Mouse (Mus musculus) right cerebral cortex, adult 2 months (tissue): ENCODE data around the gene Olfr288.
A peak's percentile ranks its signal among the peaks of the same experiment; 100 is the strongest.

ENCODE experiments used
- DNase-seq, 2 experiments: peaks; one replicate each; pipeline ENCODE4 v3.0.0; 2021 to 2022; ENCODE audit warnings: low spot score in 2 of 2

The Olfr288 gene

DNA sequence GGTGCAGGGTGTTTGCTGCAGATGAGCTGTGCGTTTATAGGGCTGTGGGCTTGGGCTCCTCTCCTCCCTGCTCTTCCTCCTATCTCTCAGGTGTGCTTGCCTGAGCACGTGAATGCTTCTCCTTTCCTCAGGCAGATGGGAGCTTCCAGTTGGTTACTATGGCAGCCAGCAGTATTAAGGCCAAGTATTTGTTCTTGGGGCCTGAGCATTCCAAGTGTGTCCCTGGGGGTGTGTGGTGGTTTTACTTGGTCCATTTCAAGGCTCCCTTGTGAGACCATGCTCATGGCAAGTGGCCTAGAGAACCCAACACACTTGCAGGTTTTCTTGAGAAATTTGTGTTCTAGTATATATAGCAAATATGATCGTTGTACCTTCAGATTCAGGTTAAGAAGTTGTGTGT, at the start of gene Olfr288:
Olfr288 (minus strand) TSS at position 101 of the 400 bp plus-strand sequence.
- no peak for DNase-seq

DNA sequence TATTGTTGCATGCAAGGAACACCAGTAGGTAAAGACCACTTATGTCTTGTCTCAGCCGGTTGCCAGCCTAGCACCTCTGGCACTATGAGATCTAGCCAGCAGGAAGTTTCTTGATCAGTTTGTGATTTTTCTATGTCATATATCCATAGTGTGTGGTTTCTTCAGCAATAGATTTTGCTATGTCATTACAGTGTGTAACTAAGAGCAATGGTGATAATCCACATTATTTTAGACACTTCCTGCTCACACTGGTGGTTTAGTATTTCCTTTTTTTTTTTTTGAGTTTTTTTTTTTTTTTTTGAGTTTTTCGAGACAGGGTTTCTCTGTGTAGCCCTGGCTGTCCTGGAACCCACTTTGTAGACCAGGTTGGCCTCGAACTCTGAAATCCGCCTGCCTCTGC, 40.1 kb upstream of the Olfr288 start:
- DNase-seq = no peak

DNA sequence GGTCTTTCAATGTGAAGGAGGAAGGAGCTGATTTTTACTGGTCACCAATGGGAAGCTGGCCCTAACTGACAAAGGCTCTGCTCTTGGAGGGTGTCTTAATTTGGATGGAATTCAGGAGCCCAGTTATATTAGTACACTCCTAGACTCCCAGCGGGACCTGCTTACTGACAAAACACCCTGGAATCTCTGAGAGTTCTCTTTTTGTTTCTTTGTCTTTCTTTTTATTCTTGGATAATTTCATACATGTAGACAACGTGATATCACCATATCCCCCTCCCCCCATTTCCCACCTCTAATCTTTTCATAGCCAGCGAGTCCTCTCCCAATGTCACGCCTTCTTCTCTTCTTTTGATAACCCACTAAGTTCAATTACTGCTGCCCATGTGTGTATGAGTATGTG, 39.0 kb upstream of the Olfr288 start, which contains the start of gene Olfr286:
Olfr286 (minus strand) TSS at position 101 of the 400 bp plus-strand sequence.
- DNase-seq = no peak

DNA sequence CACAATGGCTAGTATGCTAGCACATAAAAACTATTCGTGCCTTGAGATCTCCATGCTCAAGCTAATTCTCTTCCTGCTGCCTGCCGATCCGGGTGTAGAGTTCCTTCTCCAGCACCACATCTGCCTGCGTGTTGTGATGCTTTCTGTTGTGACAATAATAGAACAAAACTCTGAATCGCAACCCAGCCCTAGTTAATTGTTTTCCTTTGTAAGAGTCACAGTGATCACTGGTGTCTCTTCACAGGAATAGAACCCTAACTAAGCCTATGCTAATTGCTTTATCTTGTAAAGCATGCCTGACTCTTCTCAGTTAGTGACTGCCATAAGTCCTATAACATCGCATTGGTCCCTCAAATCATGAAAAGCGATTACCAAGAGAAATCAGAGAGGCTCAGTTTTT, 30.8 kb upstream of the Olfr288 start:
- no peak for DNase-seq

DNA sequence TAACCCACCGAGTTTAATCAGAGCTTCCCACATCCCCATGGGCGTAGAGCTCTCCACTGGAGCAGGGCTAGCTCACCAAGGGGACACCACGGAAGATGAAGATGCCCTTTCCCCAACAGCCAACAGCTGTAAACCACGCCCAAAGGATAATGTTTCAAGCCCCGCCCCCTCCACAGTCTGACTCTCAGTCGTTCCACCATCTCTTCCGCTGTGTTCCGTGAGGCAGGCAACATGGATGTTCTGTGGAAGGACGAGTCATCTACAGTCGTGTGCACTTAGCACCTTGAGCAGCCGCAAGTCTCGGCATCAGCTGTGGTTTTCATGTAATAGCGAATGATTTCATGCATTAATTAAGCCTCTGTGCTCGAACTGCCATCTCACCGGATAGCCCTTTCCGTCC, 30.3 kb upstream of the Olfr288 start:
- DNase-seq = no peak

DNA sequence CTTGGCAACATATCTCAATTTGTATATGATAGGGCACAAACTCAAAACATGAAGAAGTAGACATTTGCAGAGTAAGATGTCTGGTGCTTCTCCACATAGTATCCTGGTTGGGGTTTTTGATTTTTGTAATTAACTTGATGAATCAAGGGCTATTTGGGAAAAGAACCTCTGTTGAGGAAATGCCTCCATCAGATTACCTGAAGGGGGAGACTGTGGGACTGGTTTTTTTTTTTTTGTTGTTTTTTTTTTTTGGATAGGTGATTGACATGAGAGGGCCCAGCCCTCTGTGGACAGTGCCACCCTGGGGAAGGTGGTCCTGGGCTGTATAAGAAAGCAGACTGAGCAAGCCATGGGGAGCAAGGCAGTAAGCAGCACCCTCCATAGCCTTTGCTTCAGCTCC, 27.0 kb upstream of the Olfr288 start:
- no peak for DNase-seq

DNA sequence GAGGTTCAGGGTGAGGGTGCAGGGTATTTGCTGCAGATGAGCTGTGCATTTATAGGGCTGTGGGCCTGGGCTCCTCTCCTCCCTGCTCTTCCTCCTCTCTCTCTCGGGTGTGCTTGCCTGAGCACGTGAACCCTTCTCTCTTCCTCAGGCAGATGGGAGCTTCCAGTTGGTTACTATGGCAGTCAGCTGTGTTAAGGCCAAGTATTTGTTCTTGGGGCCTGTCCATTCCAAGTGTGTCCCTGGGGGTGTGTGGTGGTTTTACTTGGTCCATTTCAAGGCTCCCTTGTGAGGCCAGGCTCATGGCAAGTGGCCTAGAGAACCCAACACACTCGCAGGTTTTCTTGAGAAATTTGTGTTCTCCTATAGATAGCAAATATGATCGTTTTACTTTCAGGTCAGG, 25.5 kb upstream of the Olfr288 start, which contains the start of the genes Gm44579 and Olfr287:
Gm44579 (minus strand) TSS at position 101 of the 400 bp plus-strand sequence.
Olfr287 (minus strand) TSS at position 180 of the 400 bp plus-strand sequence.
- no peak for DNase-seq

DNA sequence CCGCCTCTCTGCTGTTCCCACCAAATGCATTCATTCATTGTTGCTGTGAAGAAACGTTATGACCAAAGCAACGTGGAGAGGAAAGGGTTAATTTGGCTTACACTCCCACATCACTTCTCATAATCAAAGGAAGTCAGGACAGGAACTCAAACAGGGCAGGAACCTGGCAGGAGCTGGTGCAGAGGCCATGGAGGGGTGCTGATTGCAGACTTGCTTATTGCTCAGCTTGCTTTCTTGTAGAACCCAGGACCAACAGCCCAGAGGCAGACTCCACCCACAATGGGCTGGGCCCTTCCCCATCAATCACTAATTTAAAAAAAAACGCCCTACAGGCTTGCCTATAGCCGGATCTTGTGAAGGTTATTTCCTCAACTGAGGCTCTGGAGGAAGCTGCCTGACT, 18.8 kb upstream of the Olfr288 start:
- no peak for DNase-seq

DNA sequence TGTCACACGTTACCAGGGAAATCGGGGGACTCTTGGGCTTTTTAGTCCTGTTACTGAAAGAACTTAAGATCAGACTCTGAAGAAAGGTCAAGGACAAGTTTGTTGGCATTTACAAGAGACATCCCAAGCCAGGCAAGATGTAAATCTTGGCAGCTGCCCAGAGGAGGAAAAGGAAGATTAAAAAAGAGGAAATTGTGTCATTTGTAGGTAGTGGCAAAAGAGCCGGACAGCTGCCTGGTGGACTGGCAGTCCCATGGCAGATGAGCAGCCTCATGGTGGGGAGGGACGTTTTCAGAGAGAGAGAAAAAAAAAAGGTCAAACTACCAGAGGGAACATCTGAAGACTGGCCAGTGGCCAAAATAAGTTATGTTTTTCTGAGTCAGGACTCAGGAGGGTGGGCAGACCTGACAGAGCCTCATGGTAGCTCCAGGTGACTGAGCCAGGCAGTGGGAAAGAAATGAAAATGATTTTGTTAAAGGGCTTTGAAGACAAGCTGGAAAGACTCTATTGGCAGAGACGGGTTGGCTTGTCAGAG, 18.1 kb upstream of the Olfr288 start:
- no peak for DNase-seq

DNA sequence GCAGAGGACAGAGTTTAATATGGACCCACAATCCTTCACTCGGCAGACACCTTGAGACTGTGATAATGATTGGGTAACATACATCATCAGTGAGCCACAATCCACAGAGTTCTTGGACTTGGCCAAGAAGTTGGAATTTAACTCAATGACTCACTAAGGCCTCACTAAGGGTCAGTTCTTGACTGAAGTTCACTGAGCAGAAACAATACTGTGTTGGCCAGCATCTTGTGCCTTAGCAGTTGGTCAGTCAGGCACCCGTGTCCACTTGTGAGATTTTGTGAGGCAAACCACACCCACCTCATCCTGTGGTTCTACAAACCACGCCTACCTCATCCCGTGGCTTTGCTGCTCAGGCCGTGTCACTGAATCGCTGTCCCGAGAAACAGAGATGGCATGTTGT, 14.3 kb upstream of the Olfr288 start:
- DNase-seq = no peak

DNA sequence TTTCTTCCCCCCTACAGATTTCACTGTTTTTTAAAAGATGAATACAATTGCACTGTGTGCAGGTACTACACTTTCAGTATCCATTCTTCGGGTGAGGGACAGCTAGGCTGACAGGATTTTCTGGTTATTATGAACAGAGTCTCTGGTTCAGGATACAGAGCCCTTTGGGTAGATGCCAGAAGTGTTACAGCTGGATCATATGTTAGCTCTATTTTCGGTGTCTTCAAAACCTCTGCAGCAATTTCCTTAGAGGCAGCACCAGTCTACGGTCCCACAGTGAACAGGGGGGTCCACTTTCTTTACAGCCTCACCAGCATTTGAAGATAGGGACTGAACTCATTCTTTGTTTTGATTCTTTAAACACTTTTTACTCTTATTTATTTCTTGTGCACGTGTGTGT, 10.9 kb downstream of the Olfr288 start:
- DNase-seq = no peak

DNA sequence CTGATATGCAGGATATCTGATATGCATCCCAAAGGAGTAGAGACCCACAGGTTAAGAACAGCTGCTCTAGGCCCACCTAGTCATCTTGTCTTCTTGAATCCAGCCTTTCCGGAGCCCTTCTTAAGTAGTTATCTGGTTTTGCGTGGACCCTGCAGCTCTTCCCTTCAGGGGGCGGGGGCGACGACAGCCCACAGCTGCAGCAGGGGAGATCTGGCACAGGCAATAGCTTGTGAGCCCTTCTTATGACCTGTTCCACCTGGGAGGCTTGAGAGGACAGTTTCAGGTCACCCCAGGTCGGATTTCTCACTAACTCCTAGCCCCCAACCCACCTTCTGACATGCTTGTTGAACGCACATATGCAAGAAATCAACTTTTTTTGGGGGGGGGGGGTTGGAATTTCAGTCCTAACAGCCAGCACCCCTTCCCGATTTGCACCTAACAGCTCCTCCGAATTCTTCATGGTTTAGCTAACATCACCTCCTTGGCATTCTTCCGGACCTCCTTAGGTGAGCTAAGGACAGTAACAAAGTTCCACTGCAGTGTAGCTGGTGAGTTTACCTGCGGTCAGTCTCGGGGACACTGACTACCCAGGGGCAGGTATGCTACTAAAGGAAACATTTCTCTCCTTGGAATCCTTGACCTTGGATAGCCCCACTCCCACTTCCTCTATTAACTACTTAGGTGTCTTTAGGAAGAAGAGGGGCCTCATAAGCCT, 13.3 kb downstream of the Olfr288 start:
- no peak for DNase-seq

DNA sequence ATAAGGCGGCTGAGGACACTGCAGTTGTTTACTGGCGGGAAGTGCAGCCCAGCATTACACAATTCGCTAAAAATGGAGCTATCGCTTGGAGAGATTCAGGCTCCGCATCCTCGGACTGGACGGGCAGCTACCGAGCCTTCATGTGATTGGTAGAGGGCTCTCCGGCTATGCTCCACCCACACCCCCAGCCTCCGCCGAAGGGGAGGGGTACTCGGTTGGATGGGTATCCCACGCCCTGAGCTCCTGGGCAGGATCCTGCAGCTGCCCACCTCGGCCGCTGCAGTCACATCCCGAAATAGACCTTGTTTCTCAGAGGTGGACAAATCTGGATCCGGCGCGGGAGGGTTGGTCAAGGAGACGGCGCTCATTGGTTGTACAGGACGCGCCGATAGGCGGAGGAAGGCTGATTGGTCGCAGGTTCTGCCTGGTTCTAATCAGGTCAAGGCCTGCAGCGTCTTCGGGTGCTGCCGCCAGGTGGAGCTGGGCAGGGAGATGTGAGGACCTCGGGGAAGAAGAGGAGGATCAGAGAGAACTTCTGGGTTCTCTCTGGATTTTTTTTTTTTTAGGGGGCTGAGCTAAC, 14.1 kb downstream of the Olfr288 start:
- peak; percentile 91 to 93 for DNase-seq

DNA sequence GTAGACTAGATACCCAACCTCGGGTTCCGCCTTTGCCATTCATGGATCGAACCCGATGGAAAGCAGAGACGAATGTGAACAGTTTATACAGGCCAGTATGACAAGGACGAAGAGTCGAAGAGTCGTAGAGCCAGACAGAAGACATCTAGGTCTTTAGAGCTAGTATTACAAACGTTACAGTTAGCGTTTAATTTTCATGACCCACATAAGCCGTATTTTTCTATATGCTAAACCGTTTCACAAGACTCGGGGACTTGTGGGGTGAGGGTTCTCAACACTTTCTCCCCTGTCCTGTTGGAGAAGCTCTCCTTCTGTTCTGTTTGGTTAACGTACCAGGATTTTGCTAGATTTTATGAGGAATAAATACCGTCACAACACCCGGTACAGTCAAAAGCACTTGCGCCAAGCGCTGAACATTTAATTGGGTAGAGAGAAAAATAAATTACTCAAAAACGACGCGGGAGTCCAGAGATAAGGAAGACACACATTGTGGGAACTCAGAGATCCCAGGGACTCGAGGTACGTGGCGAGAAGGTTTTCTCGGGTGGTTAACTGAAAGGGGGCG, 14.7 kb downstream of the Olfr288 start:
- no peak for DNase-seq

DNA sequence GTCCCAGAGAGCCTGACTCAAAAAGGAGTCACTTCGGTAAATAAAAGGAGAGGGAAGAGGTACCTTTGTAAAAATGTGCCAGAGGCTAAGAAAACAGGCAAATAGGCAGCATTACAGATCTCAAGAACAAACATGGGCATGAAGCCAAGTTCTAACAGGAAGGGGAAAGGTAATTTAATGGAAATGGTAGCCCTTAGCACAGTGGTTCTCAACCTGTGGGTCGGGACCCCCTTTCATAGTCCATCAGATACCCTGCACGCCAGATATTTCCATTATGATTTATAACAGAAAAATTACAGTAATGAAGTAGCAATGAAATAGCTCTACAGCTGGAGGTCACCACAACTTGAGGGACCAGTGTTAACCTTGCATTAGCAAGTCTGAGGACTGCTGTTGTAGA, 18.0 kb downstream of the Olfr288 start:
- DNase-seq = no peak

DNA sequence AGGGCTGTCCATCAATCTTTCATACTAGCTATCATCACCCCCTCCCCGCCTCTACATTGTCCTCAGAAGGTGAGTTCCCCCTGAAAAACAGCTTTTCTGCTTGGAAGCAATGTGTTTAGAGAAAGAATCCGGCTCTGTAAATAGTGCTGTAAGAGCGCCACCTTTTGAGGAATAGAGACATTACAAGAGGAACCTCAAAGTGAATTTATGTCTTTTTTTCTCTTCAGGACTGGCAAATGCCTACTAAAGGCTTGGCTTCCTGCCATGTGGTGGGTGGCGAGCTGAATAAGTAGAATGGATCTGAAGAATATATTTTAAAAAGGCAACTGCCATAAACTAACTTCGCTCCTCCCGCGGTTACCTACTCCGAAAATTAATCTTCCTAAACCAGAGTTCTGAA, 21.5 kb downstream of the Olfr288 start:
- DNase-seq = peak; percentile 92 to 93

DNA sequence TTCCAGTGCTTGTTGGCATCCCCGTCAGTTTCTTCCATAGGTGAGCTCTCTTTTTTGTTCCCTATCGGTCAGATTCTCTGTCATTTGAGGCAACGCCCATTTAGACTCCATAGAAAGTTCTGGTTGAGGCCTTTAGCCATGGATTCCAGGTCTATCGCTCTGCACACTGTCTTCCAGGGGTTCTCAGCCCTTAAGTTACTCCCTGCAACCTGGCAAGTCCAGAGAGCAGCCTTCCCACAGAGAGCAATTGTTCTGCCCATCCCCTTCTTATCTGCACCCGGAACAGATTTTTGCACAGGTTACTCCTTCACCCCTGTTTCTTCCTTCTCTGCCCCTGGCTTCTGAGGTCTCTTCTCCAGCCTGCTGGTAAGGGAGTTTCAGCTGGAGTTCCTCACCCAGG, 23.2 kb downstream of the Olfr288 start:
- no peak for DNase-seq

DNA sequence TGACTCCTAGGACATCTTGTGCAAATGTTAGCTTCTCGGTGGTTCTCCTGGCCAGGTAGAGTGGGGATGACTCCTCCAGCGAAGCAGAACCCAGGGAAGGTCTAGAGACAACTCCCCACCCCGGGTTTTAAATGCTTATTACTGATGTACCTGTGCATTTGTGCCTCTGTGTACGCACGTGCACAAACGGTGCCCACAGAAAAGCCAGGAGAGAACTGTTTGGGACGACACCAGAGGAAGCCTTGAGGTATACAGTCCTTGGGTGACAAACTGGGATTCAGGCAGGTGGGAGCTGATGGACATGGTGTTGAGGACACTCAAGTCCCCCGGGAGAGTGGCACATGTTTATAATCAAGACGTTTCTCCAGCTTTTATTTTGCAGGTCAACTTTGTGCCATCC, 24.4 kb downstream of the Olfr288 start:
- no peak for DNase-seq

DNA sequence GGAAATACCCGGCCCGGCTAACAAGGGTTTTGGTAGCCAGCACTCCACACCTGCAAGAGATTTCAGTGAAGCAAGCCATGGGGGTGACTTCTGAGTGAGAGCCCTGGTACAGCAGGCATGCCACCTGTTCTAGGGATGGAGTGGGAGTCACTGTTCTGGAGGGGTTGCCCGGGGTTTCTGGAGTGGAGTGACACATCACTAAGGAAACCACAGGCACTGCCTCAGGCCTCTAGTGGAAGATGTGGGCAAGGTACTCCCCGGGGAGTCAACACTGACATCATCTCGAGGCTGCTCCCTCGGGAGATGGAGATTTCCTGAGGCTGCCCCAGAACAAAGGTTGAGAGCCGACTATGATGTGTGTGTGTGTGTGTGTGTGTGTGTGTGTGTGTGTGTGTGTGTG, 25.0 kb downstream of the Olfr288 start:
- DNase-seq = peak; percentile 71 to 72

DNA sequence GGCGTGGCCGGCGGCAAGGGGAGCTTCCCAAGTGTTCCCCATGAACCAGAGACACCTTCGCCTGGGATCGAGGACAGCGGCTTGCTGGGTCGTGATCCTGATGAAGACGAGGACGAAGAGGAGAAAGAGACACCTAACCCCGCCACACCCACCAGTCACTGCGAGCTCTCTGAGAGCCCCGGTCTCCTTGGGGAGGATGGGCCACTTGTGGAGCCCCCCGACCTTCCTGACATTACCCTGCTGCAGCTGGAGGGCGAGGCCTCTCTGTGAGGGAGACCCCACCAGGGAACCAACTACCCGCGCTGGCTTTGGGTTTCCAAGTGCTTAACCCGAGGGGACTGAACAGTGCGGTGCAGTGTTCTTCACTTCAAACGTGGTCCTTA, 26.7 kb downstream of the Olfr288 start:
- DNase-seq = peak in 1 of 2 experiments; percentile 18

DNA sequence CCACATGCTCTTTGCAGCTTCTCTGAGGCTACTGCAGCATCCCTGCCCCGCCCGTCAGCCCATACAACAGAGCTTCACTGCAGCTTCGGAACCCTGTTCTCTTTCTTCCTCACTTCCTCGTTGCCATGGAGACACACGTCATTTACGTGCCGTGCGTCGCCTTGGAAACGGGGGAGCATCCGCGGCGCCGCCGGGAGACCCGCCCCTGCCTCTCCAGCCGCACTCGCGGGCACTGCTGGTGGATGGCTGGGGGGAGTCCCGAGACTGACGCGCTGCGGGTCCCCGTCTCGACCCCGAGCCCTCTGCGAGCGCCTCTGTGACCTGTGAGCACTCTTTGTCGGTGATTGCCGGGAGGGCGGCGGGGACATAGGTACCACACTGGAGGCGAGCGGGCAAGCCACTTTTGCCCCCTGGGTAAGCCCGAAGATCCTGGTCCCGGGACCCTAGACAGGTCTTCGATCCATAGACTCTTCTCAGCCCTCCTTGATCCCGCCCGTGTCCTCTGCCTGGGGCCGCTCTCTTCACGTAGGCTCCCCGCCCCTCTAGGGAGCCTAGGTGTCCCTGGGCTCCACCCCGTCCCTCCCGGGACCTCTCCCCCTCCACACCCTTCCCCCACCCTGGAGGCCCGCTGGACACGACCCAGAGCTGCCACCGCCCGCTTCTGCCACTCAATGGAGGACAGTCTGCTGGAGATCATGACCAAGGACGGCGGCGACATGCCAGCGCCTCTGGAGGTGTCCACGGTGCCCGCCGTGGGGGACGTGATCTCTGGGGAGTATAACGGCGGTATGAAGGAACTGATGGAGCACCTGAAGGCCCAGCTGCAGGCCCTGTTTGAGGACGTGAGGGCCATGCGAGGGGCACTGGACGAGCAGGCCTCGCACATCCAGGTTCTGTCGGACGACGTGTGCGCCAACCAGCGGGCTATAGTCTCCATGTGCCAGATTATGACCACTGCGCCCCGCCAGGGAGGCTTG, 27.4 kb downstream of the Olfr288 start:
- peak; percentile 89 to 92 for DNase-seq
